ENCODE assay signal across 8 mouse cellular contexts in genomic region chr19:43689419-43690246, GRCm38 (mm10). TPM values are rescaled to one million over a fixed set of nuclear protein-coding genes. Genes with fewer than 3 reads are reported as not detected.
A peak's percentile ranks its signal among the peaks of the same experiment; 100 is the strongest.
DNase-seq lines count a peak whose midpoint lies in the region; ATAC-seq and TF ChIP-seq lines count a peak whose summit lies in the region.

Gene Entpd7 (plus strand): TSS chr19:43689672.

- TF ChIP-seq POLR2A in liver, adult 2 months (IDR thresholded peaks at IDR 0.05; ENCODE audit: extremely low read depth, insufficient read depth, low read length): peak; percentile 71
- TF ChIP-seq POLR2A in myocyte (IDR thresholded peaks at IDR 0.05; ENCODE audit: insufficient read length, low read depth): peak; percentile 96

- H3ac ChIP-seq in myocyte (ENCODE audit: control insufficient read depth, insufficient read length): peak within 1 kb of the TSS; percentile 50

- peak within 1 kb of the TSS; percentile 90 for H3K4me3 ChIP-seq in heart, embryonic 11.5 days (ENCODE audit: low read depth, low read length)
- H3K4me3 ChIP-seq in kidney, embryonic 16.5 days (ENCODE audit: low read length): peak within 1 kb of the TSS; percentile 94
- peak within 1 kb of the TSS; percentile 92 for H3K4me3 ChIP-seq in liver, adult 2 months (ENCODE audit: insufficient read depth, low read depth, low read length)
- H3K4me3 ChIP-seq in myocyte: peak within 1 kb of the TSS; percentile 79

- peaks cover 6% of the 10 kb centered on the region; the same call in 1 of the 2 replicates for H3K4me1 ChIP-seq in heart, embryonic 11.5 days (ENCODE audit: control insufficient read depth, insufficient read depth, low read length)
- peaks cover 13% of the 10 kb centered on the region for H3K4me1 ChIP-seq in kidney, embryonic 16.5 days (ENCODE audit: insufficient read depth, low read length)
- H3K4me1 ChIP-seq in liver, adult 2 months (ENCODE audit: control insufficient read depth, insufficient read depth, low read length): peaks cover 4% of the 10 kb centered on the region; the same call in 1 of the 2 replicates

- no peaks in the 10 kb centered on the region for H3K9me3 ChIP-seq in heart, embryonic 11.5 days (replicated peaks; ENCODE audit: control insufficient read depth, low read length)
- H3K9me3 ChIP-seq in kidney, embryonic 16.5 days (ENCODE audit: low read length): no peaks in the 10 kb centered on the region

- 0 out of 2 replicates have a peak, but pooled peaks cover 8% of the 10 kb centered on the region for H3K79me2 ChIP-seq in liver, adult 2 months (ENCODE audit: control insufficient read depth, insufficient read depth, low read length)
- H3K79me2 ChIP-seq in myocyte (ENCODE audit: control insufficient read depth, insufficient read depth): no peaks in the 10 kb centered on the region

- H3K9ac ChIP-seq in heart, embryonic 11.5 days (ENCODE audit: low read depth, low read length): peak within 1 kb of the TSS; percentile 83
- H3K9ac ChIP-seq in kidney, embryonic 16.5 days (replicated peaks; ENCODE audit: low read length): peak within 1 kb of the TSS; percentile 81
- peak within 1 kb of the TSS; percentile 87 for H3K9ac ChIP-seq in liver, adult 2 months (ENCODE audit: low read depth, low read length)

- ATAC-seq in erythroblast, adult 5-6 weeks (replicated peaks; ENCODE audit: low FRiP score, poor library complexity, severe bottlenecking): peak; percentile 99
- peak; percentile 97 for ATAC-seq in heart, embryonic 11.5 days (replicated peaks; ENCODE audit: insufficient number of reproducible peaks, low FRiP score, low TSS enrichment)
- peak; percentile 99 for ATAC-seq in kidney, embryonic 16.5 days (ENCODE audit: low FRiP score, low TSS enrichment)

- no peaks in the 10 kb centered on the region for H3K36me3 ChIP-seq in heart, embryonic 11.5 days (ENCODE audit: control insufficient read depth, insufficient read depth, low read length)
- H3K36me3 ChIP-seq in kidney, embryonic 16.5 days (ENCODE audit: insufficient read depth, low read length): no peaks in the 10 kb centered on the region
- no peaks in the 10 kb centered on the region for H3K36me3 ChIP-seq in liver, adult 2 months (ENCODE audit: control insufficient read depth, insufficient read depth, low read length)
- H3K36me3 ChIP-seq in myocyte (ENCODE audit: control insufficient read depth, insufficient read depth): no peaks in the 10 kb centered on the region
- H3K36me3 ChIP-seq in splenic B cell, adult 2 months (ENCODE audit: control insufficient read depth, insufficient read depth, low read length, poor library complexity, severe bottlenecking): no peaks in the 10 kb centered on the region

- peak within 1 kb of the TSS; percentile 94 for H3K4me2 ChIP-seq in heart, embryonic 11.5 days
- H3K4me2 ChIP-seq in kidney, embryonic 16.5 days (replicated peaks; ENCODE audit: low read depth, low read length): peak within 1 kb of the TSS; percentile 92
- H3K4me2 ChIP-seq in myocyte (ENCODE audit: low read depth): peak within 1 kb of the TSS; percentile 96

- peak within 1 kb of the TSS; percentile 46; the same call in 1 of the 2 replicates for H3K27ac ChIP-seq in heart, embryonic 11.5 days (ENCODE audit: low read depth, low read length)
- H3K27ac ChIP-seq in kidney, embryonic 16.5 days (ENCODE audit: low read length): peak within 1 kb of the TSS; percentile 71; the same call in 1 of the 2 replicates
- H3K27ac ChIP-seq in liver, adult 2 months (replicated peaks; ENCODE audit: insufficient read depth, low read depth, low read length): no peak within 1 kb of the TSS

- H3K27me3 ChIP-seq in heart, embryonic 11.5 days (ENCODE audit: control insufficient read depth, insufficient read depth, low read length): no peaks in the 10 kb centered on the region
- no peaks in the 10 kb centered on the region for H3K27me3 ChIP-seq in kidney, embryonic 16.5 days (ENCODE audit: insufficient read depth, low read length)
- H3K27me3 ChIP-seq in liver, adult 2 months (ENCODE audit: control insufficient read depth, insufficient read depth, low read length): no peaks in the 10 kb centered on the region
- H3K27me3 ChIP-seq in myocyte (ENCODE audit: control insufficient read depth, insufficient read depth, insufficient read length): no peaks in the 10 kb centered on the region
- H3K27me3 ChIP-seq in splenic B cell, adult 2 months (ENCODE audit: control insufficient read depth, insufficient read depth, low read length, poor library complexity, severe bottlenecking): no peaks in the 10 kb centered on the region

- peak; percentile 52; the same call in 1 of the 2 replicates for TF ChIP-seq CTCF in liver, adult 2 months (IDR thresholded peaks at IDR 0.05; ENCODE audit: low read depth, low read length)

- WGBS in heart, embryonic 11.5 days (ENCODE audit: insufficient replicate concordance): under 1% methylated on average over 60 of the region's 60 CpGs
- under 1% methylated on average over 60 of the region's 60 CpGs for WGBS in kidney, embryonic 16.5 days
- under 1% methylated on average over 60 of the region's 60 CpGs for WGBS in liver, adult 2 months

- DNase-seq in B cell, adult 2 months: peak; percentile 91 to 93
- DNase-seq in brain, adult 2 months (ENCODE audit: low read depth, low spot score): peak; percentile 99
- DNase-seq in liver, adult 2 months (ENCODE audit: extremely low read depth, low read depth, low spot score): peak; percentile 88
- peak; percentile 93 for DNase-seq in splenic B cell, adult 2 months (ENCODE audit: low read depth, low spot score)

TF ChIP-seq in myocyte, 11 proteins besides CTCF, POLR2A, EP300 and RAD21:
- no peak for TF ChIP-seq TCF3 (IDR thresholded peaks at IDR 0.05; ENCODE audit: insufficient read length, low read depth)
- TF ChIP-seq SRF (IDR thresholded peaks at IDR 0.05; ENCODE audit: control insufficient read depth, insufficient read length, low read depth): peak; percentile 36
- TF ChIP-seq MYOG (IDR thresholded peaks at IDR 0.05; ENCODE audit: control insufficient read depth in 1 of 3, insufficient read depth in 1 of 3, insufficient read length in 2 of 3, low read depth in 2 of 3): peak in 1 of 3 experiments; percentile 6
- TF ChIP-seq CEBPB (IDR thresholded peaks at IDR 0.05; ENCODE audit: insufficient read depth, poor library complexity, severe bottlenecking): no peak
- peak; percentile 95 for TF ChIP-seq POLR2AphosphoS2 (IDR thresholded peaks at IDR 0.05; ENCODE audit: insufficient read length, low read depth)

RNA-seq across cellular contexts. Expression of gene Entpd7, which starts in this region (rescaled TPM):
- total RNA-seq in erythroblast, adult 5-6 weeks (2015; ENCODE audit: low replicate concordance): 3.8 and 4.4 TPM in 2 replicates
- total RNA-seq in erythroblast, adult 5-6 weeks (2017; ENCODE audit: low replicate concordance): 1.1 TPM in 2 replicates
- polyA plus RNA-seq in heart, embryonic 11.5 days (2014; fragmentation: Nextera tagmentation; extraction: Ambion mirVana): 9.1 and 10.6 TPM in 2 replicates
- polyA plus RNA-seq in kidney, embryonic 16.5 days (2015; fragmentation: Nextera tagmentation; extraction: Ambion mirVana): 12.9 and 15.0 TPM in 2 replicates
- total RNA-seq in liver, adult 2 months (2014; rRNA removed): 1.5 TPM in 2 replicates
- polyA plus RNA-seq in liver, adult 2 months (2012; rRNA removed): 2.0 TPM in 2 replicates
- 2.2 TPM for polyA plus RNA-seq in myocyte (2012; fragmentation: generic; extraction: Trizol)
